Mouse (Mus musculus): ENCODE results near the gene Sidt1.

Gene Sidt1

GRCm38 (mm10) chr16:44210156-44211053, 122.6 kb downstream of the Sidt1 start:
- in situ Hi-C loops (cut with MboI; ENCODE audit: low pct_unique_long_range_greater_than_20kb in 1 of 2, low sequenced_read_pairs in 2 of 2, unreplicated experiment in 1 of 2): no loop called here

- in situ Hi-C loops (cut with MboI; ENCODE audit: low pct_unique_long_range_greater_than_20kb in 1 of 2, low sequenced_read_pairs in 2 of 2, unreplicated experiment in 1 of 2): no loop called here
These were observed 127.0 kb downstream of the Sidt1 start for GRCm38 (mm10) chr16:44205973-44206372.

GRCm38 (mm10) chr16:44204331-44204730, 128.7 kb downstream of the Sidt1 start:
- in situ Hi-C loops (cut with MboI; ENCODE audit: low pct_unique_long_range_greater_than_20kb in 1 of 2, low sequenced_read_pairs in 2 of 2, unreplicated experiment in 1 of 2): no loop called here

- in situ Hi-C loops (cut with MboI; ENCODE audit: low pct_unique_long_range_greater_than_20kb in 1 of 2, low sequenced_read_pairs in 2 of 2, unreplicated experiment in 1 of 2): no loop called here
These were observed 132.8 kb downstream of the Sidt1 start for GRCm38 (mm10) chr16:44200146-44200545.

GRCm38 (mm10) chr16:44199066-44199703, 133.8 kb downstream of the Sidt1 start:
- in situ Hi-C loops (cut with MboI; ENCODE audit: low pct_unique_long_range_greater_than_20kb in 1 of 2, low sequenced_read_pairs in 2 of 2, unreplicated experiment in 1 of 2): no loop called here

- in situ Hi-C loops (cut with MboI; ENCODE audit: low pct_unique_long_range_greater_than_20kb in 1 of 2, low sequenced_read_pairs in 2 of 2, unreplicated experiment in 1 of 2): no loop called here
These were observed 142.0 kb downstream of the Sidt1 start for GRCm38 (mm10) chr16:44190968-44191367.
